Mouse (Mus musculus) stomach, postnatal 0 days (tissue): Measurements from ENCODE around the gene Tnfsf13. TPM values are rescaled to one million over a fixed set of nuclear protein-coding genes. Genes with fewer than 3 reads are reported as not detected.

ENCODE experiments used
- ATAC-seq: fragments of 200-750 bp; cut with Nextera tagmentation; 2 replicates; pipeline ENCODE4 v1.8.0; 2017; ENCODE audit not compliant: low FRiP score, low TSS enrichment
- DNase-seq: peaks from one replicate; pipeline ENCODE4 v3.0.0-alpha.2; 2016; ENCODE audit warnings: low spot score
- H3K27ac ChIP-seq: fragments of 300-500 bp; sonication (generic); replicated peaks from 2 replicates; pipeline ENCODE4 v1.5.1; 2014; ENCODE audit warnings: mild to moderate bottlenecking, control low read depth
- H3K27me3 ChIP-seq: fragments of 300-500 bp; sonication (generic); 2 replicates; pipeline ENCODE4 v1.6.1; 2014; ENCODE audit warnings: low read length; ENCODE audit not compliant: control insufficient read depth, insufficient read depth
- H3K36me3 ChIP-seq: fragments of 300-500 bp; sonication (generic); 2 replicates; pipeline ENCODE4 v1.6.1; 2014; ENCODE audit warnings: low read length, mixed read lengths; ENCODE audit not compliant: control insufficient read depth, insufficient read depth
- H3K4me1 ChIP-seq: fragments of 300-500 bp; sonication (generic); replicated peaks from 2 replicates; pipeline ENCODE4 v1.6.1; 2014; ENCODE audit warnings: antibody characterized with exemption; ENCODE audit not compliant: control insufficient read depth, insufficient read depth
- H3K4me2 ChIP-seq: fragments of 300-500 bp; sonication (generic); replicated peaks from 2 replicates; pipeline ENCODE4 v1.6.1; 2014; ENCODE audit warnings: low read depth, mild to moderate bottlenecking, control low read depth, moderate library complexity
- H3K4me3 ChIP-seq: fragments of 300-500 bp; sonication (generic); 2 replicates; pipeline ENCODE4 v1.5.1; 2014; ENCODE audit warnings: low read depth, low read length, control low read depth
- H3K9ac ChIP-seq: fragments of 300-500 bp; sonication (generic); 2 replicates; pipeline ENCODE4 v1.6.1; 2014; ENCODE audit warnings: mild to moderate bottlenecking, low read length, control low read depth, mixed read lengths
- H3K9me3 ChIP-seq: fragments of 300-500 bp; sonication (generic); 2 replicates; pipeline ENCODE4 v1.6.1; 2016; ENCODE audit warnings: low read length; ENCODE audit not compliant: control insufficient read depth
- CTCF ChIP-seq: IDR thresholded peaks from 2 replicates; pipeline ENCODE4 v1.5.1; 2016; ENCODE audit warnings: antibody characterized with exemption, low read depth, mild to moderate bottlenecking, moderate library complexity
- EP300 ChIP-seq: optimal IDR thresholded peaks from 2 replicates; pipeline ENCODE3; 2016; ENCODE audit warnings: antibody characterized with exemption
- WGBS: fragments of 180-500 bp; shearing (Covaris S2); extraction: QIAGEN DNeasy Blood & Tissue Kit; methylation state at CpG from one replicate; pipeline ENCODE4 v1.1.7; 2014; 5-methylcytosine and 5-hydroxymethylcytosine counted together
- polyA plus RNA-seq: library from polyadenylated mRNA; unstranded; fragments of >200 nt; fragmentation: Nextera tagmentation; extraction: Ambion mirVana; gene quantifications from 2 replicates; pipeline ENCODE4 v1.2.1, GENCODE M21; 2015

Gene Tnfsf13
- polyA plus RNA-seq, 1 experiment from 2014 or later, result 0.50 TPM

GRCm38 (mm10) chr11:69719423-69719822 lies 33.8 kb upstream of the Tnfsf13 start:
- no peak overlapping the region for H3K27ac ChIP-seq
- no peak for DNase-seq
- ATAC-seq, result no peak
- H3K9ac ChIP-seq, result no peak overlapping the region
- no peak overlapping the region for H3K4me2 ChIP-seq
- no peaks in the 10 kb centered on the region for H3K36me3 ChIP-seq
- H3K4me1 ChIP-seq, result no peaks in the 10 kb centered on the region
- H3K4me3 ChIP-seq, result no peak overlapping the region
- 72% methylated on average over 6 of the region's 6 CpGs for WGBS
- TF ChIP-seq EP300, result no peak
- peak; percentile 29 for TF ChIP-seq CTCF
- H3K9me3 ChIP-seq, result no peaks in the 10 kb centered on the region
- no peaks in the 10 kb centered on the region for H3K27me3 ChIP-seq

DNA sequence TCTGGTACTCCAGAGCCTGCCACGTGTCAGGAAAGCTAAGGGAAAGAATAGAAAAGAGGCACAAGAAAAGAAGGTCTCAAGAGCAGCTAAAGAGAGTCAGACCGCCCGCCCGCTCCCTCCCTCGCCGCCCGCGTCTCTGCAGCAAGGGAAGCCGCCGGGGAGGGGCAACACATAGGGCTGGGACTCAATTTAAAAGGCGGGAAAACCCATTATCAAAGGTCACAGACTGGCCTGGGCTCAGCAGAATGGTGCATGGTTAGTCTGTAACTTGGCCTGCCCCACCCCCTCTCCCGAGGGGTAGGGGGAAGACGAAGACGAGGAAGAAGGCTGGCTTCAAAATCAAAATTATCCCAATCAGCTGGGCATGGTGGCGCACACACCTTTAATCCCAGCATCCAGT lies 33.1 kb upstream of the Tnfsf13 start:
- Histone ChIP-seq H3K9ac (no peak overlapping the region), H3K4me3 (no peak overlapping the region), H3K4me2 (no peak overlapping the region), H3K27ac (no peak overlapping the region), H3K4me1 (no peaks in the 10 kb centered on the region), H3K9me3 (no peaks in the 10 kb centered on the region), H3K27me3 (no peaks in the 10 kb centered on the region), H3K36me3 (no peaks in the 10 kb centered on the region)
- WGBS, result 35% methylated on average over 15 of the region's 15 CpGs
- DNase-seq (peak; percentile 27), ATAC-seq (no peak)
- no peak for TF ChIP-seq CTCF
- no peak for TF ChIP-seq EP300

GRCm38 (mm10) chr11:69716953-69717352 lies 31.4 kb upstream of the Tnfsf13 start:
- H3K4me1 ChIP-seq, result no peaks in the 10 kb centered on the region
- no peak overlapping the region for H3K9ac ChIP-seq
- no peak for TF ChIP-seq CTCF
- TF ChIP-seq EP300, result no peak
- no peak for ATAC-seq
- DNase-seq, result no peak
- H3K36me3 ChIP-seq, result no peaks in the 10 kb centered on the region
- no peak overlapping the region for H3K4me3 ChIP-seq
- WGBS, result 72% methylated on average over 4 of the region's 4 CpGs
- H3K27ac ChIP-seq, result no peak overlapping the region
- no peak overlapping the region for H3K4me2 ChIP-seq
- H3K27me3 ChIP-seq, result no peaks in the 10 kb centered on the region
- H3K9me3 ChIP-seq, result no peaks in the 10 kb centered on the region

DNA sequence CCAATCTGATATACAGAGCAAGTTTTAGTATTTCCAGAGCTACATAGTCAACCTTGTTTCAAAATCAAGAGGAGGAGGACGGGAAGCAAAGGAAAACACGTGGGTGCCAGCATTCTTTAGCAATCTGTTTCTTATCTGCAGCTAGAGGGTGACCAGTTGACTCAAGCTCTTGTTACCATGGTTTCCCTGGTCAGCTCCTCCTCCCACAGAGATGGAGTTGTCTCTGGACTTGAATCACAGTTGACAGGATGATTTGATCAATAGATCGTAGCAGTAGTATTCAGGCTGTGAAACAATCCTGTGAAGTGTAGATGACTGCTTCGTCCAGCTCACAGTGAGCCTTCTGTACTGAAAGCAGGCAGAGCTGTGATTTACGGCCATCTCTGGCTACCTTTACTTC lies 30.3 kb upstream of the Tnfsf13 start:
- peak; percentile 40; the same call in 1 of the 2 replicates for ATAC-seq

DNA sequence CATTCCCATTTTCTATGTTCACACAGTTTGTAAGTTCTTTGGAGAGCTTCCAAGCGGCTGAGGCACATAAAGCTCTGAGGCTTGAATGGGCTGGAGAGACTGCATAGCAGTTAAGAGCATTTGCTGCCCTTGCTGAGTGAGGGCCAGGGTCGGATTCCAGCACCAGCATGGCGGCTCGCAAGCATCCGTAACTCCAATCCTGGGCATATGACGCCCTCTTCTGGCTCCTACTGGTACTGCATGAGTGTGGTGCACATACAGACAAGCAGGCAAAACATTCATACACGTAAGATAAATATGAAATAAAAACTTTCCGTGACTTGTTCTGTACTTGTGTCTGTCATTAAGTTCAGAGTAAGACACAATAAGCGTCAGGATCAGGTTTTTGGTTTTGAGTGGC lies 29.9 kb upstream of the Tnfsf13 start:
- DNase-seq (peak; percentile 47), ATAC-seq (no peak)
- Histone ChIP-seq H3K4me2 (no peak overlapping the region), H3K27ac (no peak overlapping the region), H3K9me3 (no peaks in the 10 kb centered on the region), H3K36me3 (no peaks in the 10 kb centered on the region), H3K9ac (no peak overlapping the region), H3K4me3 (no peak overlapping the region), H3K27me3 (no peaks in the 10 kb centered on the region), H3K4me1 (no peaks in the 10 kb centered on the region)
- WGBS, result 55% methylated on average over 9 of the region's 9 CpGs
- TF ChIP-seq EP300 (no peak), CTCF (peak; percentile 75)

More for the DNA sequence above, 30.3 kb upstream of the Tnfsf13 start:
- peak; percentile 38 for DNase-seq
- WGBS, result 16% methylated on average over 5 of the region's 5 CpGs
- H3K9ac ChIP-seq, result no peak overlapping the region
- H3K9me3 ChIP-seq, result no peaks in the 10 kb centered on the region
- TF ChIP-seq EP300, result no peak
- no peak for TF ChIP-seq CTCF
- no peaks in the 10 kb centered on the region for H3K27me3 ChIP-seq
- H3K4me3 ChIP-seq, result no peak overlapping the region
- no peak overlapping the region for H3K4me2 ChIP-seq
- no peak overlapping the region for H3K27ac ChIP-seq
- H3K36me3 ChIP-seq, result no peaks in the 10 kb centered on the region
- H3K4me1 ChIP-seq, result no peaks in the 10 kb centered on the region

DNA sequence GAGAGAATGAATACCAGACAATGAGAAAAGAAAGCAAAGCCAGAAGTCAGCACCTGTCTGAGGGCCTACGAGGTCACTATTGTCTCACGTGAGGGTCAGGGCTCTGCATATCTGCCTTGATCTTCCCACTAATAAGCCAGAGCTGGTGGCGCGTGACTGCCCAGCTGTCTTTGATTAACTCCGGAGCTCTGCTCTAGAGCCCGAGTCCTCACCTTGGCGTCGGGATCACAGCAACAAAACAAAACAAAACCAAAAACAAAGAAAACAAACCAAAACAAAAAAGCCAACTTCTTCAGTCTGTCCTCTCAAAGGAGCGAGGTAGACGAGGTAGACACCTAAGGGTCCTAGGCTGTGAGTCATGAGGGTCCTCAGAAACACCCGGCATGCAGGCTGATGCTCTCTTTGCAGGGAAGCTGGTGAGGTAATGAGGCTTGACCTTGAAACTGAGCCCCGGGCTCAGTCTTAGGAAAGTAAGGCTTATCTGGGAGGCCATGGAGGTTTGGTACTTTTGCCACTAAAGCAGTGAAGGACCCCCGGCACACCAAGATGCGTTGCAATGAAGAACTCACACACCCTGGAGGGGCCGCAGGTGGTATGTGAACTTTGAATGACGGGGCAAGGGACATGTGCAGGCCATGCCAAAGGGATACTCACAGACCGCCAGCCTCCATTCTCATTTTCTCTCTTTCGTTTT lies 29.2 kb upstream of the Tnfsf13 start:
- H3K4me1 ChIP-seq, result no peaks in the 10 kb centered on the region
- WGBS, result 77% methylated on average over 18 of the region's 18 CpGs
- H3K9ac ChIP-seq, result no peak overlapping the region
- H3K4me2 ChIP-seq, result no peak overlapping the region
- ATAC-seq, result no peak
- no peaks in the 10 kb centered on the region for H3K9me3 ChIP-seq
- no peak for DNase-seq
- H3K4me3 ChIP-seq, result no peak overlapping the region
- no peaks in the 10 kb centered on the region for H3K36me3 ChIP-seq
- TF ChIP-seq EP300, result no peak
- H3K27me3 ChIP-seq, result no peaks in the 10 kb centered on the region
- H3K27ac ChIP-seq, result no peak overlapping the region
